Mouse (Mus musculus): ENCODE measurements around the gene Fdxr. TPM values are rescaled to one million over a fixed set of nuclear protein-coding genes. Genes with fewer than 3 reads are reported as not detected.

Gene Fdxr
- polyA plus RNA-seq, 1 experiment from 2014 or later, result 15.2 TPM

DNA sequence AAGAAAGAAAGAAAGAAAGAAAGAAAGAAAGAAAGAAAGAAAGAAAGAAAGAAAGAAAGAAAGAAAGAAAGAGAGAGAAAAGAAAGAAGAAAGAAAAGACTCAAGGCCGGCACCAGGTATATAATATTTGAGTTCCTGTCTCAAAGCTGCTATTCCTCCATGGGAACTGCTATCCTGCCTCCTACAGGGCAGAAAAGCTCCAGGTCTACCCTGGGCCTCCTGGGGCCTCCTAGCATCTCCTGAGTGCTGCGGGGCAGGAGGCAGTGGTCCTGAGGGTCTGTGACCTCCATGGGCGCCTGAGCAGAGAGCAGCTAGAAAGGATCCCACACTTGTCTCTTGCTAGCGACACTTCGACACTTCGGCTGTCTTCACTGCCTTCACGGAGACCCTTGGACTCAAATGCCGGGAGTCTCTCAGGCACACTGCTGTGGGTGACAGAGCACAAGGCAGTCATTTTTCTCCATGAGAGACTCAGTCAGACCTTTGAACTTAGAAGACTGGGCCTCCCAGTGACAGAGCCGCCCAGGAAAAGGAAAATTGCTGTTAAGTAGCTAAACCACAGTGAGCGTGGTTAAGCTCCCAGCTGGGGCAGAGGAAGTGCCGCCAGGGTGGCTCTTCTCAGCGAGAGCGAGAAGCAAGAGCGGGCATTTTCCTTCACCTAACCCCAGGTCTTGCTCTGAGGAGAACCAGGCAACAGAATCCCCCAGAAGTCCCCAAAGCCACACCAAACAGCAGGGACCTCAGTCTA lies 45.5 kb downstream of the Fdxr start:
- 47% methylated on average over 14 of the region's 14 CpGs for WGBS
- no peak for ATAC-seq (ENCODE audit: insufficient number of reproducible peaks, low FRiP score, low TSS enrichment, low read depth)
- Histone ChIP-seq H3K27ac (no peak overlapping the region), H3K9ac (no peak overlapping the region), H3K4me3 (no peak overlapping the region), H3K9me3 (no peaks in the 10 kb centered on the region), H3K4me1 (peaks cover 26% of the 10 kb centered on the region), H3K4me2 (no peak overlapping the region; the same call in 1 of the 2 replicates), H3K36me3 (0 out of 2 replicates have a peak, but pooled peaks cover 9% of the 10 kb centered on the region), H3K27me3 (peaks cover 8% of the 10 kb centered on the region; the same call in 1 of the 2 replicates)

DNA sequence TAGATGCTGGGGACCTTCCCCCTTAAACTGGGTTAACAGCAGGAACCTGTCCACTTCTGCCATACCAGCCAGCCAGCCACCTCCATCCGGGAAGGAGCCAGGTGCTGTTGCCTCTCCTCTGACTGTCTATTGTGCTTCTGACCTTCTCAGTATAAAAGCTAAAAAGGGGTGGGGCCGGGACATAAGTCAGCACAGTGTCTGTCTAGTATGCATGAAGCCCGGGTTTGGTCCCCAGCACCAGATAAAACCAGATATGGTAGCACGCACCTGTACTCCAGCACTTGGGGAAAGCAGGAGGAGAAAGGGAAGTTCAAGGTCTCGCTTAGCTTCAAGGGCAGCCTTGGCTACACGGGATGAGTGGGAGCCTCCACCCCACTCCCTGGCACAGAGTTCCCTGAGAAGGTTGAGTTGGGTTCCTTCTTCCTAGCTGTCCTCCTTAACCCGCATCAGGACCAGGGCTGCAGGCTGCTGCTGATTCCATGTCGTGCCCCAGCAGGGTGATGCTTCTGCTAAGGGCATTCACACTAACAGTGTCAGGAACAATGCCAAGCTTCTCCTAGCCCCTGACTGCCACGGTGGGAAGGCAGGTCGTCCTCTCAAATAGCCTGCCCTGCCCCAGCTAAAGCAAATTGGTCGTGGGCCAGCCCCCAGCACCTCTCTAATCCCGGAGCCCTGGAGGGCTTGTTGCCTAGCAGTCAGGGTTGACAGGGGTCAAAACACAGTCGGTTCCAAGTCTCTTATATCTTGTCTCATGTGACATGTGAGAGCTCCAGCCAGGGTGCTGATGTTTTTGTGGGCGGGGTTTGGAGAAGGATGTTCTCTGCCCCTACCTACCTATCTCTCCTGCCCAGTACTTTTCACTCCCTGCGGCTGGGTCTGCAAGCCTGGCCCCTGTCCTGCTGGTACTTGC lies 47.6 kb downstream of the Fdxr start:
- H3K27ac ChIP-seq, result no peak overlapping the region
- 48% methylated on average over 15 of the region's 15 CpGs for WGBS
- H3K9ac ChIP-seq, result no peak overlapping the region
- no peaks in the 10 kb centered on the region for H3K9me3 ChIP-seq
- H3K27me3 ChIP-seq, result peaks cover 8% of the 10 kb centered on the region; the same call in 1 of the 2 replicates
- 0 out of 2 replicates have a peak, but pooled peaks cover 7% of the 10 kb centered on the region for H3K36me3 ChIP-seq
- peaks cover 24% of the 10 kb centered on the region for H3K4me1 ChIP-seq
- H3K4me2 ChIP-seq, result no peak overlapping the region
- no peak for ATAC-seq (ENCODE audit: insufficient number of reproducible peaks, low FRiP score, low TSS enrichment, low read depth)
- H3K4me3 ChIP-seq, result no peak overlapping the region

DNA sequence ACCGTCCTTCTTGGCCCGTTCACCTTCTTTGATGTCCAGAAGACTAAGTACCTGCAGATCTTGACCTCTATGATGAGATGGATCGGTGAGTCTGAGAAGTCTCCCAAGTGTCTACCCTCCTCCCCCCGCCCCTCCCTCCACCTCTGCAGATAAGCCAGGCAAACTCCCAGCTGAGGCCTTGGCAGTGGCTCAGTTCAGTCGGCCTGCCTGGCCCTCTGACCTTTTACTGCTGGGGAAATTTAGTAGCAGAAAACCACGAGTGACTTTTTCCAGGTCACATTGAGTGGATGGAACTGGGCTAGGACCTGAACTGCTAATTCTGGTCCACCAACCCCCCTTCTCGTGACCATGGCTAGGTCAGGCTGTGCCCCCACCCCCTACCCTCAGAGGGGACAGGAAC lies 48.4 kb downstream of the Fdxr start:
- Histone ChIP-seq H3K4me1 (peaks cover 22% of the 10 kb centered on the region), H3K9me3 (no peaks in the 10 kb centered on the region), H3K27me3 (peaks cover 4% of the 10 kb centered on the region; the same call in 1 of the 2 replicates), H3K36me3 (0 out of 2 replicates have a peak, but pooled peaks cover 5% of the 10 kb centered on the region), H3K4me2 (no peak overlapping the region), H3K9ac (no peak overlapping the region), H3K27ac (no peak overlapping the region), H3K4me3 (no peak overlapping the region)
- WGBS, result 58% methylated on average over 7 of the region's 7 CpGs
- ATAC-seq (ENCODE audit: insufficient number of reproducible peaks, low FRiP score, low TSS enrichment, low read depth), result no peak

DNA sequence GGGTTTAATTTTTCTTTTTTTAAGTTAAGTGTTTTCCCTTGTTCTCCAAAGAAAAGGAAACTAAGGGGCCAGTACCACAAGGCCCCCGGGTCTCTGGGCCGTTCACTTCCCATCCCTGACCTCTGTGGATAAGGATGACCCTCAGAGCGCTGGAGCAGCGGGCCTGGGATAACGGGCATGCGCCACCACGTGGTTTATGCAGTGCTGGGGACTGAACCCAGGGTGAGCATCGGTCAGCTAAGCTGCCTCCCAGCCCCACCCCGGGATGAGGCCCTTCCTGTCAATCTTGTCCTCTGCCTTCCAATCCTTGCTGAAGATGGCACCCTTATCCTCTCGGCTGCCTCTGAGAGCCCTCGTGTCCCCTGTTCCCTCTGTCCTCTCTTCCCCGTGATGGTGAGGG lies 49.2 kb downstream of the Fdxr start:
- no peak overlapping the region for H3K4me2 ChIP-seq
- no peak overlapping the region for H3K9ac ChIP-seq
- peaks cover 26% of the 10 kb centered on the region; the same call in 1 of the 2 replicates for H3K4me1 ChIP-seq
- WGBS, result 44% methylated on average over 12 of the region's 12 CpGs
- ATAC-seq (ENCODE audit: insufficient number of reproducible peaks, low FRiP score, low TSS enrichment, low read depth), result no peak
- H3K36me3 ChIP-seq, result 0 out of 2 replicates have a peak, but pooled peaks cover 5% of the 10 kb centered on the region
- H3K9me3 ChIP-seq, result no peaks in the 10 kb centered on the region
- H3K27ac ChIP-seq, result no peak overlapping the region
- H3K4me3 ChIP-seq, result no peak overlapping the region
- peaks cover under 1% of the 10 kb centered on the region; the same call in 1 of the 2 replicates for H3K27me3 ChIP-seq

DNA sequence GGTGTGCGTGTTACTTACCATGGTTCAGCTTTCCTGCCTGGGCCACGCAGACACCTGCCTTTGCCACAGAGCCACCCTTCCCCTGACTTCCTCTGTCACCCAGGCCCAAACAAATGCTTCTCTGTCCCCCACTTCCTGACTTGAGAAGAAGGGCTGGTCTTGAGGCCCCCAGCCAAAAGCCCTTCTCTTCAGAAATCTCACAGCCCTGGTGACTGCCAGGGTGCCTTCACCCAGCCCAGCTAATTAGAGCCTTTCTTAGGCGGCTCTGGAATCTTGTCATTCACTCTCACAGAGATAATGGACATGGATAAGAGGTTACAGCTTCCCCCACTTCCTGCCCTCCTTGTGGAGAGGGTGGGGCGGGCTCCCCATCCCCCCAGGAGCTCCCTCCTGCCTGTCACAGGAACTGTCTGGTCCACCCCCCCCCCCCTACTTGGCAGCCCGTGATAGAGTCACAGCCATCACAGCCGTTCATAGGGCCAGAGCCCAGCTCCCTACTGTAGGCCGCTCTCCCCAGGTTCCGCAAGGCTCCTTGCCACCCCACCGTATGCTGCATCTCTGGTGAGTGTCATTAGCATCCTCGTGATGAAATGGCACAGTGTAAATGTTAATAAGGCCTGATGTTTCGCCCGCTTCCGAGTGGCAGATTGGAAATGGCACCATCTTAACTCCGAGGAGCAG lies 49.9 kb downstream of the Fdxr start:
- Histone ChIP-seq H3K9me3 (no peaks in the 10 kb centered on the region), H3K4me2 (no peak overlapping the region), H3K4me1 (peaks cover 32% of the 10 kb centered on the region), H3K36me3 (0 out of 2 replicates have a peak, but pooled peaks cover 5% of the 10 kb centered on the region), H3K27ac (no peak overlapping the region), H3K4me3 (no peak overlapping the region), H3K9ac (no peak overlapping the region), H3K27me3 (no peaks in the 10 kb centered on the region)
- WGBS, result 51% methylated on average over 14 of the region's 14 CpGs
- no peak for ATAC-seq (ENCODE audit: insufficient number of reproducible peaks, low FRiP score, low TSS enrichment, low read depth)

DNA sequence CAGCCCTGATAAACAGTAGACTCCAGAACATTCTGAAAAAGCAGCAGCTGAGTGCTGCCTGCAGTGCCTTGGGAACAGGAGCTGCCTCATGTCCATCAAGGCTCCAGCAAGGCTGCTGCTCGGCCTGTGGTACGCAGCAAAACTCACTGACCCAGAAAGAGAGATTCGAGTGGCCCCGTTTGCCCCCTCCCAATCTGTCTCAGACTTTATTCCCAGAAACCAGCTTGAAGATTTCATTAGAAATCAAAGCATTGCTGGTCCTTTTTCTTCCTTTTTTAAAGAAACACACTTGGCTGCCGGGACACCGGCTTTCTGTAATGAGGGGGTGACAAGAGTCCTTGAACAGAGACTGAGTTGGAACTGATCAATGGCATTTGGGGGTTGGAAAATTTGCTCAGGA lies 51.5 kb downstream of the Fdxr start:
- Histone ChIP-seq H3K36me3 (0 out of 2 replicates have a peak, but pooled peaks cover 5% of the 10 kb centered on the region), H3K9me3 (no peaks in the 10 kb centered on the region), H3K4me2 (no peak overlapping the region), H3K27me3 (0 out of 2 replicates have a peak, but pooled peaks cover under 1% of the 10 kb centered on the region), H3K27ac (no peak overlapping the region), H3K4me3 (no peak overlapping the region), H3K9ac (no peak overlapping the region), H3K4me1 (peaks cover 25% of the 10 kb centered on the region)
- 84% methylated on average over 6 of the region's 6 CpGs for WGBS
- ATAC-seq (ENCODE audit: insufficient number of reproducible peaks, low FRiP score, low TSS enrichment, low read depth), result no peak

DNA sequence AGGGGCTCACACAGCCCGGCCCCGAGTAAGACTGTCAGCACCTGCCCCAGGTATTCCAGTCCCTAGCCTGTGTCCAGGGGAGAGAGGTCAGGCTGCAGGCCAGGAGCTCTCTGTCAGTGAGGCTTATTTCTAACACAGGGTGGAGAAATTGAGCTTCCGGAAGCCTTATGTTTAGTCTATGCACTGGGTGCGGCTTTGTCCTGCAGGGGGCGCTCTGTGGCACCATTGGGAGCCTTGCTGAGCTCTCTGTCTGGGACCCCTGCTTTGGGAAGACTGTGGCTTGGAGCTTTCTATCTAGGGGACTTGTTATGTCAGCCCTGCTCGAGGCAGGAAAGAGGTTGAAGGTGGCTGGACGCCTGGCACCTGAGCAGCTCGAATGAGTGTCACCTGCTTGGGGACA lies 52.0 kb downstream of the Fdxr start:
- Histone ChIP-seq H3K4me2 (no peak overlapping the region), H3K4me1 (peaks cover 25% of the 10 kb centered on the region), H3K27ac (no peak overlapping the region), H3K9me3 (no peaks in the 10 kb centered on the region), H3K27me3 (0 out of 2 replicates have a peak, but pooled peaks cover 4% of the 10 kb centered on the region), H3K36me3 (0 out of 2 replicates have a peak, but pooled peaks cover 6% of the 10 kb centered on the region), H3K4me3 (no peak overlapping the region), H3K9ac (no peak overlapping the region)
- no peak for ATAC-seq (ENCODE audit: insufficient number of reproducible peaks, low FRiP score, low TSS enrichment, low read depth)
- 53% methylated on average over 8 of the region's 8 CpGs for WGBS

DNA sequence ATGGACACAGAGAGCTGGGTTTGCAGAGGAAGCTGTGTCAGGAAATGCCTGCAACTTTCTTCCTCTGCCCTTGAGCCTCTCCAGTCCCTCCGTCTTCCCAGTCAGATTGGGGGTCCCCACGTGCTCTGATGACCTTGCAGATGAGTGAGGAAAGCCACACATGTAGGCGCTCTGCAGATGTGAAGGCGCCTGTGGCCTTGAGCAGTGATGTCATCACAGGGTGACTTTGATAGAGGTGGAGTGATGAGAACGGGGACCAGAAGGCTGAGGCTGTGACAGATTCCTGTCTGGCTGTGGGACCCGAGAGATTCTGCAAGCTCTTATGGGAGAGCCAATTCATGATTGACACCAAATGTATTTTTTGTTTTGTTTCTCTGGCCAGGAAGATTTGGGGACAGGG lies 53.0 kb downstream of the Fdxr start:
- Histone ChIP-seq H3K4me3 (no peak overlapping the region), H3K27me3 (0 out of 2 replicates have a peak, but pooled peaks cover 4% of the 10 kb centered on the region), H3K4me1 (peaks cover 25% of the 10 kb centered on the region), H3K9me3 (no peaks in the 10 kb centered on the region), H3K36me3 (0 out of 2 replicates have a peak, but pooled peaks cover 5% of the 10 kb centered on the region), H3K27ac (no peak overlapping the region), H3K4me2 (no peak overlapping the region), H3K9ac (no peak overlapping the region)
- no peak for ATAC-seq (ENCODE audit: insufficient number of reproducible peaks, low FRiP score, low TSS enrichment, low read depth)
- WGBS, result 62% methylated on average over 6 of the region's 6 CpGs

DNA sequence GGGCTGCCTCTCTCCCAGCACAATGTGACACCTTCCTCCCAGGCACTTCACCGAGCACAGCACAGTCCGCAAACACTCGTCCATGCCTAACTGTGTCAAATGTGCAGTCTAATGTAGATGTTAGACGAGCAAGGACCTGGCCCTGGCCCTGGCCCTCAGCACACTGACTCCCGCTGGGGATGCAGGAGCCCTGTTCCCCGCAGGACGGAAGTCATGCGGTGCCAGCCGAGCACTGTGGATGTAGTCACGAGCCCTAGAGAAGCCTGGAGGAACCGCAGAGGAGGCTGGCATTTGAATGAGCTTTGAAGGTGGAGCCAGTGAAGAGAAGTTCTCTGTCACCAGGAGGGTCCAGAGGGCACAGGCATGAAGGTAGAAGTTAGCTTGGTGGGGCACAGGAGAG lies 53.4 kb downstream of the Fdxr start:
- no peak for ATAC-seq (ENCODE audit: insufficient number of reproducible peaks, low FRiP score, low TSS enrichment, low read depth)
- peaks cover 25% of the 10 kb centered on the region for H3K4me1 ChIP-seq
- no peak overlapping the region for H3K4me3 ChIP-seq
- H3K27ac ChIP-seq, result no peak overlapping the region
- no peak overlapping the region for H3K9ac ChIP-seq
- H3K27me3 ChIP-seq, result 0 out of 2 replicates have a peak, but pooled peaks cover 4% of the 10 kb centered on the region
- 0 out of 2 replicates have a peak, but pooled peaks cover 5% of the 10 kb centered on the region for H3K36me3 ChIP-seq
- H3K9me3 ChIP-seq, result no peaks in the 10 kb centered on the region
- WGBS, result 72% methylated on average over 11 of the region's 11 CpGs
- no peak overlapping the region for H3K4me2 ChIP-seq

DNA sequence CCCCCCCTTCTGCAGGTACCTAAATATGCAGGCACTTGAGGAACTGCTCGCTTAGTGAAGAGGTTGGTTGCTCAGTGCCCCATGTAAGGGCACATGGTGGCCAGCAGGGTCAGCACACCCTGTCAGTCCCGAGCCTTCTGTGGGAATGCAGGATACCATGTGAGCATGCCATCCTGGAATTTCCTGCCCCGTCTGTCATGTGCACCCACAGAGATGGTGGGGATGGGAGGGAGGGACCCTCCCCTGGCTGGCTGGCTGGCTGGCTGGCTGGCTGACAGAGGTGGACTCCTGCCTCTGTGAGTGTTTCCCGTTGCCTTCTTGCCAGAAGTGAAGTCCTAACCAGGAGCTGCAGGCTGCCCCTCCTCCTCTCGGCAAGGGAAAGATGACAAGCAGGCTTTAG lies 54.3 kb downstream of the Fdxr start:
- Histone ChIP-seq H3K36me3 (0 out of 2 replicates have a peak, but pooled peaks cover 5% of the 10 kb centered on the region), H3K9ac (no peak overlapping the region), H3K9me3 (no peaks in the 10 kb centered on the region), H3K4me3 (no peak overlapping the region), H3K27me3 (0 out of 2 replicates have a peak, but pooled peaks cover 4% of the 10 kb centered on the region), H3K4me1 (peaks cover 28% of the 10 kb centered on the region), H3K4me2 (no peak overlapping the region), H3K27ac (no peak overlapping the region)
- no peak for ATAC-seq (ENCODE audit: insufficient number of reproducible peaks, low FRiP score, low TSS enrichment, low read depth)
- WGBS, result 38% methylated on average over 5 of the region's 5 CpGs

DNA sequence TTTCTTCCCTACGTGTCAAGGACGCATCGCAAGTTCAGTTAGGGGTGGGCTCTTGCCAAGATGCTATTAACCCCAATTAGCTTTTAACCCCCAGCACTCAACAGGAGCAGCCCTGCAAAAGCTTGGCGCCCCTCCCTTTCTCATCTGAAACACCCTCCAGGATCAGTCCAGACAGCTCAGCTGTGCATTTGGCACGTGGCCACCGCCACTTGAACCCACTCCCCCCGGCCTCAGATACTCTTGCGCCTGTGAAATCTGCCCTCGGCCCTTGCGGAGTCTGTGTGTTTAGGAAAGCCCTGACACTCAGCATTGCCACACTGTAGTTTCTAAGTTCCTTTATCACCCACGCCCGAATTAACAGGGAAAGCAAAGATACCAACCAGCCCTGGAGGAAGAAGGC lies 54.8 kb downstream of the Fdxr start:
- Histone ChIP-seq H3K9me3 (no peaks in the 10 kb centered on the region), H3K27me3 (0 out of 2 replicates have a peak, but pooled peaks cover 4% of the 10 kb centered on the region), H3K4me2 (no peak overlapping the region), H3K4me1 (peaks cover 31% of the 10 kb centered on the region), H3K36me3 (0 out of 2 replicates have a peak, but pooled peaks cover 5% of the 10 kb centered on the region), H3K9ac (no peak overlapping the region), H3K4me3 (no peak overlapping the region), H3K27ac (no peak overlapping the region)
- 38% methylated on average over 12 of the region's 12 CpGs for WGBS
- no peak for ATAC-seq (ENCODE audit: insufficient number of reproducible peaks, low FRiP score, low TSS enrichment, low read depth)

All from limb, embryonic 15.5 days (tissue).